Mouse (Mus musculus) left cerebral cortex, adult 2 months (tissue): ENCODE measurements around the gene Tuba3b. TPM values are rescaled to one million over a fixed set of nuclear protein-coding genes. Genes with fewer than 3 reads are reported as not detected.
A peak's percentile ranks its signal among the peaks of the same experiment; 100 is the strongest.

Source experiments
- DNase-seq, 2 experiments: peaks; one replicate each; pipeline ENCODE4 v3.0.0; 2021 to 2022; ENCODE audit warnings: low spot score in 2 of 2, mixed read lengths in 1 of 2; ENCODE audit errors: extremely low spot score in 1 of 2
- H3K27ac ChIP-seq: fragments of 200-600 bp; 2 replicates; pipeline ENCODE4 v1.8.1; 2022
- H3K4me3 ChIP-seq: fragments of 200-600 bp; 2 replicates; pipeline ENCODE4 v1.8.1; 2022
- CTCF ChIP-seq: fragments of 200-600 bp; IDR thresholded peaks from 2 replicates; pipeline ENCODE4 v1.8.1; 2022; ENCODE audit warnings: antibody characterized with exemption, mild to moderate bottlenecking, moderate library complexity
- intact Hi-C: fragments of 180-260 bp; cut with DNase I; formaldehyde crosslinking; loops from one replicate; pipeline ENCODE4 v1.15.1; 2025
- total RNA-seq, 2 experiments: library from RNA; stranded (reverse); gene quantifications; 2 replicates each; pipeline ENCODE4 v1.2.3; 2021

Tuba3b gene
- total RNA-seq, 2 experiments from 2014 or later = not detected

- no peak for TF ChIP-seq CTCF
- no peak overlapping the region for H3K4me3 ChIP-seq
- DNase-seq = no peak
Observed at GRCm38 (mm10) chr6:145654062-145654836, 38.7 kb downstream of the Tuba3b start.

DNA sequence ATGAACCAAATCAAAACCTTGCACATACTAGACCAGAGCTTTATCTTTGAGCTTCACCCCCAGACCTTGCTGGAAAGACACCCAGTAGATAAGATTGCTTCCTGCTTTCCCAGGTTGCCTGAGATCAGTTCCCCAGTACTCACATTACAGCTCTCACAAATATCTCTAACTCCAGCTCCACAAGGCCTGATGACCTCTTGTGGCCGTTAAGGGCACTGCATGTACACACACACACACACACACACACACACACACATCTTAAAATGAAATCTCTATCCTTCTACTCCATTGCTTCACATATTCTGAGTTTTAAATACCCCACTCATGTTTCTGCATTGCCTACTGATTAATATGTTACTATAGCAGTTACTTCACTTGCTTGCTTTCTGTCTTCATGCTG is 40.1 kb downstream of the Tuba3b start:
- intact Hi-C loops = no loop called here
- Histone ChIP-seq H3K27ac (no peak overlapping the region), H3K4me3 (no peak overlapping the region)
- TF ChIP-seq CTCF = no peak; the same call in 1 of the 2 replicates
- DNase-seq = no peak

More at GRCm38 (mm10) chr6:145654062-145654836, 38.7 kb downstream of the Tuba3b start:
- intact Hi-C loops = no loop called here
- H3K27ac ChIP-seq = no peak overlapping the region

DNA sequence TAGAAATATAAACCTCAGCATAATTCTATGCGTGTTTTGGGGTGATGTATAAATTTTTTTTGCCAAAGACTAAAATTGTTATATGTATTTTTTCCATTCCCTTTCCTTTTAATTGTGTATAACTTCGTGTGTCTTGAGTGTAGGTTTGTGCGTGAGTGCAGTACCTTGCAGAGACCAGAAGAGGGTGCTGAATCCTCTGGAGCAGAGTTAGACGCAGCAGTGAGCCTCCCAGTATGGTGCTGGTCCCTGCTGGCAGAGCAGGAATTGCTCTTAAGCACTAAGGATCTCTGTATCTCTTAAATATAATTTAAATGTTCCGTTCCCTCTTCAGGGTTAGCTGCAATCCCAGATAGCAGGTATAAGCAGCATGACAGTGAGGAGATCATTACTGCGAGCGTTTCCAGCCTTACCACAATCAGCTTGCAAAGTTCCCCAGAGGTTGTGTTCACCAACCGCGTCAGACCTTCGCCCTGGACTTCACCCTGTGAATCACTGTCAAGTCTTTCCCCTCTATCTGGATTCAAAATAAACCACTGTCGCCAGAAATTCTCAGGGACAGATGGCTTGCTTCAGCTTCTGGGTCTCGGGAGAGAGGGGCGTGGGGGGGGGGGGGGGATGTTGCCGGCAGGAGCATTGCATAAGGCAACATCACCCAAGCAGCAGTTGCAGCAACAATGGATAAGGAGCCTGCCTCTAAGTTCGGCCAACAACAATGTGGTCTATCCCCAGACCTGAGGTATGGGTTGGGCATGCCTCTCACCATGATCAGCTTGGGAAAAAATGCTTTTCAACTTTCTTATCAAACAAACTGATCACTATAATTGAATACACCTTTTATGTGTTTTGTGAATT is 41.4 kb downstream of the Tuba3b start:
- intact Hi-C loops = no loop called here
- peak; percentile 25 for TF ChIP-seq CTCF
- no peak for DNase-seq
- no peak overlapping the region for H3K27ac ChIP-seq
- H3K4me3 ChIP-seq = no peak overlapping the region

GRCm38 (mm10) chr6:145659116-145659515 is 43.6 kb downstream of the Tuba3b start:
- no peak overlapping the region for H3K4me3 ChIP-seq
- H3K27ac ChIP-seq = no peak overlapping the region
- TF ChIP-seq CTCF = no peak
- no peak for DNase-seq
- intact Hi-C loops = no loop called here

DNA sequence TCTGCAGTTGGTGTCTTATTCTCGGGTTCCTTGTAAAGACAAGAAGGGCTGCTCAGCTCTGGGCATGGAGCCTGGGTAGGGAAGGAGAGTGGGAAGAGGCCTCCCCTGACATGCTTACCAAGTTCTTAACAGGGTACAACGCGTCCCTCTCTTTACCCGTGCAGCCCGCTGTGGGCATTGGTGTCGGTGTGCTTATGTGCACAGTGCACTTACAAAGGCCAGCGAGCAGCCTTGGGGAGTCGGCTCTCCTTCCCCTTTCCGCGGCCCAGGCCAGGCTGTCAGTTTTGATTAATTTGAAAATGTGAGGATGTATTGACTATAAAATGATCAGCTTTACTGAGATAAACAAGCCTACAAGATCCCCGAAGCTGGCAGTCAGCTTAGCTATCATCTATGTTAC is 45.4 kb downstream of the Tuba3b start:
- no peak overlapping the region for H3K4me3 ChIP-seq
- no peak for TF ChIP-seq CTCF
- no peak for DNase-seq
- H3K27ac ChIP-seq = no peak overlapping the region
- intact Hi-C loops = no loop called here

DNA sequence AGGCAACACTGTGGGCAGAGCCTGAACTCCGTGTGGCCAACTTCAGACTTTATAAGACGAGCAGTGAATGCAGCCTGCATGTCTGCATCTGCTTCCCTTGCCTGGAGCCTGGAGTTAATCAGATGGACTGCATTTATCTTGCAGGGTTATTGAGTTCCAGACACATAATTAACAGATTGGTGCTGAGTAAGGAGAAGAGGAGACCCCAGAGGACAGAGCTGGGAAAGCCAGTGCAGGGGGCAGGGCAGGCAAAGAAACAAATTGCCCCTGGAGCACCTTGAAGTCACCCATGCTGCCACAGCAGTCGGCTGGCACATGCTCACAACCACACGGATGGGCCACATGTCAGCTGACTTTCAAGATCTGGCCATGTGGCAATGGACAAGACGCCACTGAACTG is 48.7 kb downstream of the Tuba3b start:
- no peak overlapping the region for H3K4me3 ChIP-seq
- no peak for TF ChIP-seq CTCF
- no peak for DNase-seq
- intact Hi-C loops = no loop called here
- no peak overlapping the region for H3K27ac ChIP-seq

GRCm38 (mm10) chr6:145665751-145666150 is 50.2 kb downstream of the Tuba3b start:
- H3K4me3 ChIP-seq = no peak overlapping the region
- H3K27ac ChIP-seq = no peak overlapping the region
- no peak for DNase-seq
- intact Hi-C loops = no loop called here
- TF ChIP-seq CTCF = no peak; the same call in 1 of the 2 replicates

GRCm38 (mm10) chr6:145667654-145668053 is 52.1 kb downstream of the Tuba3b start:
- intact Hi-C loops = no loop called here
- no peak overlapping the region for H3K4me3 ChIP-seq
- no peak for TF ChIP-seq CTCF
- DNase-seq = no peak
- no peak overlapping the region for H3K27ac ChIP-seq

- H3K27ac ChIP-seq = no peak overlapping the region
- no peak for DNase-seq
- intact Hi-C loops = no loop called here
- no peak for TF ChIP-seq CTCF
- H3K4me3 ChIP-seq = no peak overlapping the region
Observed at GRCm38 (mm10) chr6:145669596-145670071, 54.1 kb downstream of the Tuba3b start.

Other genes starting within 250 kb of the Tuba3b start
- gene Lmntd1, start 1.4 kb upstream of the Tuba3b start, total RNA-seq = 1 to 10 TPM; 1.8 to 2.0 TPM
- 10 to 100 TPM; 19.3 to 19.5 TPM for gene Rassf8, start 131.0 kb downstream of the Tuba3b start, total RNA-seq
- 10 to 100 TPM; 30.0 to 37.3 TPM for gene Bhlhe41, start 249.8 kb downstream of the Tuba3b start, total RNA-seq